Comparison of ENCODE assay signal across 14 mouse cellular contexts in the genomic region with DNA sequence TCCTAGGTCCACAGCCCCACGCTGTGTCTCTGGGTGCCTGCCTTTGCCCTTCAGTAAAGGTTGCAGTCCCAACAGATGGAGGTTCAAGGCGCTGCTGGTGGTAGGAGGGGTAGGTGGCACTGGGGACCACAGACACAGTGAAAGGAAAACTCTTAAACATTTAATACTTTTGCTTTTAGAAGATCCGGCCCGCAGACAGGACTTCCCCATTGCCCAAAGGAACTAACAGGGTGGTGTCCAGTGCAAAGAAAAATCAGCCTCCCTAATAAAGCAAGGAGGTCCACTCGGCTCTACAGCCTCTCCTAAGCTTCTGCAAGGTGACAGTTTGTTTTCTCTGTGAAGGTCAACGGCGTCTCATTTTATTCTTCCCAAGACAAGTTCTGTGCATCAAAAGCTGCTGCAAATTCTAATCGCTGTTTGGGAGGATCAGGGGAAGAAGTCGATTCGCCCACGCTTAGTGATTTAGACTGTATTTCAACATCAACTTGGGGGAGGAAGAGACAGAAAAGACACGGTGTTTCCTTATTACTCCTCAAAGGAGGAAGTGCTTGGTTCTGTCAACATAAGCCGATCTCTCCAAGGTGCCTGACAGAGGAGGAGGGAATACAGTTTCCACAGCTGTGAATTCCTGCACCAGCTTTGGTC. TPM values are rescaled to one million over a fixed set of nuclear protein-coding genes. Genes with fewer than 3 reads are reported as not detected.
DNase-seq lines count a peak whose midpoint lies in the region; ATAC-seq and TF ChIP-seq lines count a peak whose summit lies in the region.
"Had no signal": no experiment of that assay in that cellular context is flagged by ENCODE, and none has a peak within 500 bp of the region (broad histone marks: within the 10 kb centered on the region; RNA-seq: fewer than 3 reads in every experiment).

No protein-coding gene starts in this region.

- ATAC-seq in kidney, postnatal 0 days (replicated peaks; ENCODE audit: low FRiP score, low read depth), result no peak
- no peak for ATAC-seq in hindbrain, embryonic 14.5 days (ENCODE audit: low FRiP score)
- no peak for ATAC-seq in midbrain, embryonic 16.5 days

- DNase-seq in kidney, postnatal 0 days (ENCODE audit: low spot score), result peak; percentile 48
- no peak for DNase-seq in kidney, adult 9 months
- DNase-seq in B cell, adult 2 months, result peak; percentile 39
- DNase-seq in induced T-regulatory cell, adult 2 months (ENCODE audit: low read depth), result peak; percentile 30
- no peak for DNase-seq in hindbrain, embryonic 14.5 days (ENCODE audit: low spot score)
- no peak for DNase-seq in cerebellum, postnatal 10 days
- DNase-seq: kidney, postnatal 36 days; left cerebral cortex, postnatal 4 days; thymus, postnatal 4 days had no signal

- H3K4me1 ChIP-seq in kidney, postnatal 0 days (replicated peaks; ENCODE audit: insufficient read depth, low read length), result no peaks in the 10 kb centered on the region; the same call in 1 of the 2 replicates
- H3K4me1 ChIP-seq in megakaryocyte, embryonic 14.5 days, result peaks cover 66% of the 10 kb centered on the region
- H3K4me1 ChIP-seq in hindbrain, embryonic 14.5 days (replicated peaks; ENCODE audit: control insufficient read depth, insufficient read depth, low read length), result peaks cover 9% of the 10 kb centered on the region
- H3K4me1 ChIP-seq in midbrain, embryonic 16.5 days (ENCODE audit: control insufficient read depth, insufficient read depth, low read length), result peaks cover 8% of the 10 kb centered on the region

- H3K27me3 ChIP-seq in kidney, postnatal 0 days (ENCODE audit: insufficient read depth, low read length), result no peaks in the 10 kb centered on the region
- H3K27me3 ChIP-seq in megakaryocyte, embryonic 14.5 days (replicated peaks), result no peaks in the 10 kb centered on the region
- no peaks in the 10 kb centered on the region for H3K27me3 ChIP-seq in hindbrain, embryonic 14.5 days (ENCODE audit: control insufficient read depth, insufficient read depth, low read length)
- H3K27me3 ChIP-seq in midbrain, embryonic 16.5 days (ENCODE audit: control insufficient read depth, insufficient read depth, low read depth, low read length), result no peaks in the 10 kb centered on the region
- H3K27me3 ChIP-seq: hindbrain, embryonic 12.5 days; midbrain, embryonic 12.5 days had no signal

- peak overlapping the region; percentile 27; the same call in 1 of the 2 replicates for H3K27ac ChIP-seq in kidney, postnatal 0 days
- H3K27ac ChIP-seq in hindbrain, embryonic 14.5 days, result no peak overlapping the region
- no peak overlapping the region for H3K27ac ChIP-seq in midbrain, embryonic 16.5 days (ENCODE audit: low read length)
- H3K27ac ChIP-seq: heart, adult 2 months; hindbrain, embryonic 12.5 days; midbrain, embryonic 12.5 days had no signal

- no peak for TF ChIP-seq CTCF in kidney, postnatal 0 days (IDR thresholded peaks at IDR 0.05; ENCODE audit: low read depth)

- 57% methylated on average over 13 of the region's 13 CpGs for WGBS in kidney, postnatal 0 days
- 89% methylated on average over 13 of the region's 13 CpGs for WGBS in hindbrain, embryonic 14.5 days
- WGBS in midbrain, embryonic 16.5 days, result 91% methylated on average over 13 of the region's 13 CpGs

- no peak overlapping the region for H3K4me2 ChIP-seq in kidney, postnatal 0 days (ENCODE audit: low read length)
- no peak overlapping the region for H3K4me2 ChIP-seq in hindbrain, embryonic 14.5 days (replicated peaks)
- H3K4me2 ChIP-seq in midbrain, embryonic 16.5 days (ENCODE audit: low read length), result no peak overlapping the region
- H3K4me2 ChIP-seq: hindbrain, embryonic 12.5 days; midbrain, embryonic 12.5 days had no signal

- H3K4me3 ChIP-seq in kidney, postnatal 0 days (replicated peaks; ENCODE audit: low read depth, low read length), result no peak overlapping the region
- peak overlapping the region; percentile 48 for H3K4me3 ChIP-seq in megakaryocyte, embryonic 14.5 days (replicated peaks)
- H3K4me3 ChIP-seq in hindbrain, embryonic 14.5 days (replicated peaks; ENCODE audit: low read length), result no peak overlapping the region
- no peak overlapping the region for H3K4me3 ChIP-seq in midbrain, embryonic 16.5 days (ENCODE audit: low read depth, low read length)
- H3K4me3 ChIP-seq: heart, adult 2 months; hindbrain, embryonic 12.5 days; midbrain, embryonic 12.5 days had no signal

- H3K9ac ChIP-seq in kidney, postnatal 0 days (ENCODE audit: low read depth, low read length), result no peak overlapping the region
- no peak overlapping the region for H3K9ac ChIP-seq in hindbrain, embryonic 14.5 days
- no peak overlapping the region for H3K9ac ChIP-seq in midbrain, embryonic 16.5 days (ENCODE audit: low read depth, low read length)
- H3K9ac ChIP-seq: hindbrain, embryonic 12.5 days; midbrain, embryonic 12.5 days had no signal

- 0 out of 2 replicates have a peak, but pooled peaks cover 6% of the 10 kb centered on the region for H3K36me3 ChIP-seq in kidney, postnatal 0 days (ENCODE audit: insufficient read depth, low read length)
- H3K36me3 ChIP-seq in megakaryocyte, embryonic 14.5 days (replicated peaks; ENCODE audit: low read length), result peaks cover 61% of the 10 kb centered on the region
- no peaks in the 10 kb centered on the region for H3K36me3 ChIP-seq in hindbrain, embryonic 14.5 days (replicated peaks; ENCODE audit: control insufficient read depth, insufficient read depth)
- H3K36me3 ChIP-seq in midbrain, embryonic 16.5 days (ENCODE audit: control insufficient read depth, insufficient read depth, low read length), result no peaks in the 10 kb centered on the region; the same call in 1 of the 2 replicates

- no peaks in the 10 kb centered on the region for H3K9me3 ChIP-seq in kidney, postnatal 0 days (replicated peaks; ENCODE audit: low read length)
- H3K9me3 ChIP-seq in megakaryocyte, embryonic 14.5 days, result peaks cover 7% of the 10 kb centered on the region; the same call in 1 of the 2 replicates
- no peaks in the 10 kb centered on the region for H3K9me3 ChIP-seq in hindbrain, embryonic 14.5 days (ENCODE audit: control insufficient read depth, low read length)
- no peaks in the 10 kb centered on the region for H3K9me3 ChIP-seq in midbrain, embryonic 16.5 days (replicated peaks; ENCODE audit: control insufficient read depth, low read length, poor library complexity, severe bottlenecking)
- H3K9me3 ChIP-seq: hindbrain, embryonic 12.5 days; midbrain, embryonic 12.5 days had no signal

RNA-seq across cellular contexts. Expression of gene Fuca1, which starts 1.8 kb away (rescaled TPM):
- polyA plus RNA-seq in kidney, postnatal 0 days (2015; fragmentation: Nextera tagmentation; extraction: Ambion mirVana), result 98.7 and 99.4 TPM in 2 replicates
- polyA plus RNA-seq in megakaryocyte, embryonic 14.5 days (2012; ENCODE audit: insufficient read depth, low replicate concordance), result 19.9 and 22.2 TPM in 2 replicates
- polyA plus RNA-seq in hindbrain, embryonic 14.5 days (2014; fragmentation: Nextera tagmentation; extraction: Ambion mirVana), result 68.8 and 72.0 TPM in 2 replicates
- 66.0 and 70.1 TPM in 2 replicates for polyA plus RNA-seq in midbrain, embryonic 16.5 days (2015; fragmentation: Nextera tagmentation; extraction: Ambion mirVana)

RNA-seq across cellular contexts. Expression of gene Cnr2, which starts 23.6 kb away (rescaled TPM):
- 0.68 and 0.70 TPM in 2 replicates for polyA plus RNA-seq in kidney, postnatal 0 days (2015; fragmentation: Nextera tagmentation; extraction: Ambion mirVana)
- polyA plus RNA-seq in megakaryocyte, embryonic 14.5 days (2012; ENCODE audit: insufficient read depth, low replicate concordance), result 1.3 and 4.9 TPM in 2 replicates
- polyA plus RNA-seq in hindbrain, embryonic 14.5 days (2014; fragmentation: Nextera tagmentation; extraction: Ambion mirVana), result 0.13 and 0.17 TPM in 2 replicates
- 0.06 and 0.14 TPM in 2 replicates for polyA plus RNA-seq in midbrain, embryonic 16.5 days (2015; fragmentation: Nextera tagmentation; extraction: Ambion mirVana)

RNA-seq across cellular contexts. Expression of gene Hmgcl, which starts 27.5 kb away (rescaled TPM):
- polyA plus RNA-seq in kidney, postnatal 0 days (2015; fragmentation: Nextera tagmentation; extraction: Ambion mirVana), result 107 and 110 TPM in 2 replicates
- polyA plus RNA-seq in megakaryocyte, embryonic 14.5 days (2012; ENCODE audit: insufficient read depth, low replicate concordance), result 27.0 and 31.8 TPM in 2 replicates
- 60.3 and 63.3 TPM in 2 replicates for polyA plus RNA-seq in hindbrain, embryonic 14.5 days (2014; fragmentation: Nextera tagmentation; extraction: Ambion mirVana)
- polyA plus RNA-seq in midbrain, embryonic 16.5 days (2015; fragmentation: Nextera tagmentation; extraction: Ambion mirVana), result 59.3 and 68.6 TPM in 2 replicates

RNA-seq across cellular contexts. Expression of gene Gale, which starts 44.8 kb away (rescaled TPM):
- polyA plus RNA-seq in kidney, postnatal 0 days (2015; fragmentation: Nextera tagmentation; extraction: Ambion mirVana), result 25.1 and 30.0 TPM in 2 replicates
- 71.2 and 91.8 TPM in 2 replicates for polyA plus RNA-seq in megakaryocyte, embryonic 14.5 days (2012; ENCODE audit: insufficient read depth, low replicate concordance)
- polyA plus RNA-seq in hindbrain, embryonic 14.5 days (2014; fragmentation: Nextera tagmentation; extraction: Ambion mirVana), result 41.9 and 42.9 TPM in 2 replicates
- polyA plus RNA-seq in midbrain, embryonic 16.5 days (2015; fragmentation: Nextera tagmentation; extraction: Ambion mirVana), result 41.2 and 47.7 TPM in 2 replicates

RNA-seq across cellular contexts. Expression of gene Pnrc2, which starts 45.1 kb away (rescaled TPM):
- polyA plus RNA-seq in kidney, postnatal 0 days (2015; fragmentation: Nextera tagmentation; extraction: Ambion mirVana), result 190 and 194 TPM in 2 replicates
- polyA plus RNA-seq in megakaryocyte, embryonic 14.5 days (2012; ENCODE audit: insufficient read depth, low replicate concordance), result 6.2 TPM in 1 of 2 replicates, not detected in the other
- 95.0 and 105 TPM in 2 replicates for polyA plus RNA-seq in hindbrain, embryonic 14.5 days (2014; fragmentation: Nextera tagmentation; extraction: Ambion mirVana)
- 94.2 and 97.5 TPM in 2 replicates for polyA plus RNA-seq in midbrain, embryonic 16.5 days (2015; fragmentation: Nextera tagmentation; extraction: Ambion mirVana)

Comparison
In these comparisons a context has a peak if more than half of its experiments do, and no peak if none do; other contexts are left out.
1. DNase-seq: peak in kidney, postnatal 0 days (single experiment), B cell, adult 2 months (2 of 2) and induced T-regulatory cell, adult 2 months (single experiment); none in kidney, adult 9 months (single experiment), hindbrain, embryonic 14.5 days (single experiment) and cerebellum, postnatal 10 days (0 of 2).